Mouse (Mus musculus) liver, adult 2 months (tissue): Measurements from ENCODE around the gene Pde1b. TPM values are rescaled to one million over a fixed set of nuclear protein-coding genes. Genes with fewer than 3 reads are reported as not detected.

ENCODE experiments used
- DNase-seq: peaks from one replicate; pipeline ENCODE4 v3.0.0-alpha.2; 2011; ENCODE audit warnings: low read depth, low spot score; ENCODE audit errors: extremely low read depth
- H3K27ac ChIP-seq: fragments of 200-500 bp; replicated peaks from 2 replicates; pipeline ENCODE4 v1.5.1; 2012; ENCODE audit warnings: low read depth, mild to moderate bottlenecking, control low read depth, inconsistent platforms, low read length; ENCODE audit not compliant: insufficient read depth
- H3K27me3 ChIP-seq: fragments of 200-500 bp; 2 replicates; pipeline ENCODE4 v1.6.1; 2012; ENCODE audit warnings: mild to moderate bottlenecking, moderate library complexity, low read length, inconsistent platforms; ENCODE audit not compliant: control insufficient read depth, insufficient read depth
- H3K36me3 ChIP-seq: fragments of 200-500 bp; 2 replicates; pipeline ENCODE4 v1.6.1; 2012; ENCODE audit warnings: low read length, inconsistent platforms; ENCODE audit not compliant: control insufficient read depth, insufficient read depth
- H3K4me1 ChIP-seq: fragments of 200-500 bp; 2 replicates; pipeline ENCODE4 v1.6.1; 2011; ENCODE audit warnings: low read length; ENCODE audit not compliant: control insufficient read depth, insufficient read depth
- H3K4me3 ChIP-seq: fragments of 200-500 bp; 2 replicates; pipeline ENCODE4 v1.5.1; 2011; ENCODE audit warnings: low read depth, mild to moderate bottlenecking, control low read depth, low read length, moderate library complexity; ENCODE audit not compliant: insufficient read depth
- H3K79me2 ChIP-seq: fragments of 200-500 bp; 2 replicates; pipeline ENCODE4 v1.6.1; 2012; ENCODE audit warnings: inconsistent platforms, mild to moderate bottlenecking, low read length, moderate library complexity; ENCODE audit not compliant: control insufficient read depth, insufficient read depth
- H3K9ac ChIP-seq: fragments of 200-500 bp; 2 replicates; pipeline ENCODE4 v1.6.1; 2012; ENCODE audit warnings: low read depth, mild to moderate bottlenecking, control low read depth, inconsistent platforms, low read length
- CTCF ChIP-seq: fragments of 200-500 bp; IDR thresholded peaks from 2 replicates; pipeline ENCODE4 v1.5.1; 2011; ENCODE audit warnings: low read depth, low read length, control low read depth
- POLR2A ChIP-seq: fragments of 200-500 bp; IDR thresholded peaks from 2 replicates; pipeline ENCODE4 v1.6.1; 2011; ENCODE audit warnings: low read length, control low read depth; ENCODE audit not compliant: insufficient read depth; ENCODE audit errors: extremely low read depth
- WGBS: fragments of 180-500 bp; shearing (Covaris S2); methylation state at CpG from one replicate; pipeline ENCODE4 v1.1.7; 2018; 5-methylcytosine and 5-hydroxymethylcytosine counted together
- polyA plus RNA-seq: library from polyadenylated mRNA; depleted of rRNA; stranded (reverse); fragments of >200 nt; gene quantifications from 2 replicates; pipeline ENCODE4 v1.2.3, GENCODE M21; 2012
- total RNA-seq: library from RNA; depleted of rRNA; stranded (reverse); fragments of >200 nt; gene quantifications from 2 replicates; pipeline ENCODE4 v1.2.3, GENCODE M21; 2014

The Pde1b gene
- total and polyA plus RNA-seq, 2 experiments: 0.46 to 1.0 TPM

DNA sequence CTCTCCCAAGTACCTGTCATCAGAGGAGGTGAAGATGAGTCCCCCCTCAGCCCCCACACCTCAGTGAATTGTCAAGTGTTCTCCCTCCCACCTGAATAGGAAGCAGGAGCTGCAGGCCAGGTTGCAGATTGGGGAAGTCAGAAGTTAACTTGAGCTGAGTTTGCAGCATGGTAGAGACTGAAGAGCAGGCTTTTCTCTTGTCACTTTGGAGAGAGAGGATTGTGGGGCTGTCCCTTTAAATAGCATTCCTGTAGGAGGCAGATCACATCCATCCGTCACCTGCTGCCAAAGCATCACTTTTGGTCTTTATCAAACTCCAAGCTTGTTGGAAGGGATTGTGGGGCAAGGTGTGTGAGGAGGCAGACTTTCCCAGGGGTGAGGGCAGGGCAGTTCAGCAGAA is 2.1 kb upstream of the Pde1b start:
- TF ChIP-seq POLR2A (no peak), CTCF (no peak)
- Histone ChIP-seq H3K9ac (no peak overlapping the region), H3K4me1 (no peaks in the 10 kb centered on the region), H3K27me3 (peaks cover 4% of the 10 kb centered on the region; the same call in 1 of the 2 replicates), H3K4me3 (no peak overlapping the region), H3K27ac (no peak overlapping the region), H3K36me3 (no peaks in the 10 kb centered on the region), H3K79me2 (no peaks in the 10 kb centered on the region)
- 86% methylated on average over 1 of the region's 1 CpGs for WGBS
- DNase-seq: no peak

DNA sequence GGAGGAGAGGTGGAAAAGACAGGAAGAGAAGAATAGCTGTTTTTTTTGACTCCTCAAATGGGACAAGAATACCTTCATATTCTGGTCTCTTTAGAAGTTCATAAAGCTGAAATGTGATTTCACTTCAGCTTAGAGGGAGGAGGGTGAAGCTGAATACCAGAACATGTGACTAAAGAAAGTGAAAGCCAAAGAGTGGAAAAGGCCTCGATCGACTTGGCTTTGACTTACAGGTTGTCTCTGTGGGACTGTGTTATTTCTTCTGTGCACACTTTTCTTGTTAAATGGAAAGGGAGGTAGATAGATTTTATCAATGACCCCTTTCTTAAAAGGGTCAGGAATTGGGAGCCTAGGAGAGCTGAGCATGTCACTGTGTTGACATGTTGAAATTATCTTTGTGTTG is 1.6 kb upstream of the Pde1b start:
- Histone ChIP-seq H3K27ac (no peak overlapping the region), H3K4me1 (no peaks in the 10 kb centered on the region), H3K27me3 (peaks cover 4% of the 10 kb centered on the region; the same call in 1 of the 2 replicates), H3K9ac (no peak overlapping the region), H3K79me2 (no peaks in the 10 kb centered on the region), H3K4me3 (no peak overlapping the region), H3K36me3 (no peaks in the 10 kb centered on the region)
- TF ChIP-seq POLR2A: no peak
- TF ChIP-seq CTCF: no peak
- no peak for DNase-seq
- WGBS: 33% methylated on average over 2 of the region's 2 CpGs

DNA sequence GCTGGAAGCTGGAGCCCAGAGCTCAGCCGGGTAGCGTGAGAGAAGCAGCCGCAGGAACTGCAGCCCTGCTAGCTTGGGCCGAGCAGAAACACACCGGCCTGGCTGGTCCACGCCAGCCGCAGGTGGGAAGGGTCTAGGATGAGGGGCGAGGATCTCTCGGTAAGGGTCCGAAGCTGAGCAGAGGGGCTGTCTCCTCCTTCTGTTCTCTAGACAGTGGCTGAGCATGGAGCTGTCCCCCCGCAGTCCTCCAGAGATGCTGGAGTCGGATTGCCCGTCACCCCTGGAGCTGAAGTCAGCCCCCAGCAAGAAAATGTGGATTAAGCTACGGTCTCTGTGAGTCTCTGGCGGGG is 392 bp downstream of the Pde1b start:
- Histone ChIP-seq H3K4me1 (no peaks in the 10 kb centered on the region), H3K36me3 (no peaks in the 10 kb centered on the region), H3K27me3 (peaks cover 4% of the 10 kb centered on the region; the same call in 1 of the 2 replicates), H3K9ac (no peak overlapping the region), H3K79me2 (no peaks in the 10 kb centered on the region), H3K27ac (no peak overlapping the region), H3K4me3 (no peak overlapping the region)
- 10% methylated on average over 15 of the region's 15 CpGs for WGBS
- no peak for TF ChIP-seq CTCF
- TF ChIP-seq POLR2A: no peak
- no peak for DNase-seq

DNA sequence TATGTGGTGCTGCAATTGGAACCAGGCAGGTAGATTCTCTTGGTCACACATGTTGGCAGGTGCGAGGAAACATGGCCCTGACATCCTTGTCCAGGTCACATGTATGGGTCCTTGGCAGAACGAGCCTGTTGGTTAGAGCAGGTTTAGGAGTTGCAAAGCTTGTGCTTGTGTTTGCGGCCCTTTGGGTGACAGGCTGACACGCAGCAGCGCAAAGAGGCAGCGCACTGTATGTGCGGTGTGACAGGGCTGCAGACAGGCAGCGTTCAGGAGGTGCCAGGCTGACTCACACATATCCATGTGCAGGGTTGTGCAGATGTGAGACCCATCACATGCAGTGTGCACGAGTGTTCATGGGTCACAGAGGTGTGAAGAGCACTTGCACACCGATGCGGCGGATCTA is 826 bp downstream of the Pde1b start:
- WGBS: 38% methylated on average over 12 of the region's 12 CpGs
- H3K9ac ChIP-seq: no peak overlapping the region

DNA sequence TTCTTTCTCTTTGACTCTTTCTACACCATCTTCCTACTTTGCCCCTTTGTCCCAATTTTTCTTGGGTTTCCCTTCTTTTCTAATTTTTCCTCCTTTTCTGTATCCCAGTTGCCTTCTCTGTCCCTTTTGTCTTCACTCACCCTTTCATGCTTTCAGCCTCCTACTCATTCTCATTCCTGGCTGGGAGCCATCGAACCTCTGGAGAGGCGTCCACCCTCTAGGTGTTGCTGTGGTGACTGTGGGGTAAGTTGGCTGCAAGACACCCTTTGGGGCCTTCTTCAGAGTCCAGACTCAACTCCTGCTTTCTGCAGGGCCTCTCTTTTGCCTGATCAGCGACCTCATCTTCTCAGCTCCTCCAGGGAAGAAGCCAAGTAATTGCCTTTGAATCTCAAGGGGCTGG is 6.5 kb downstream of the Pde1b start:
- TF ChIP-seq POLR2A: no peak
- TF ChIP-seq CTCF: no peak
- 56% methylated on average over 3 of the region's 3 CpGs for WGBS
- Histone ChIP-seq H3K4me1 (peaks cover 4% of the 10 kb centered on the region; the same call in 1 of the 2 replicates), H3K27me3 (no peaks in the 10 kb centered on the region), H3K4me3 (no peak overlapping the region), H3K27ac (no peak overlapping the region), H3K9ac (no peak overlapping the region), H3K36me3 (no peaks in the 10 kb centered on the region), H3K79me2 (no peaks in the 10 kb centered on the region)
- no peak for DNase-seq

More for the DNA sequence above, 826 bp downstream of the Pde1b start:
- DNase-seq: no peak
- Histone ChIP-seq H3K27ac (no peak overlapping the region), H3K4me1 (no peaks in the 10 kb centered on the region), H3K79me2 (no peaks in the 10 kb centered on the region), H3K4me3 (no peak overlapping the region), H3K27me3 (peaks cover 4% of the 10 kb centered on the region; the same call in 1 of the 2 replicates), H3K36me3 (no peaks in the 10 kb centered on the region)
- TF ChIP-seq CTCF (no peak), POLR2A (no peak)

DNA sequence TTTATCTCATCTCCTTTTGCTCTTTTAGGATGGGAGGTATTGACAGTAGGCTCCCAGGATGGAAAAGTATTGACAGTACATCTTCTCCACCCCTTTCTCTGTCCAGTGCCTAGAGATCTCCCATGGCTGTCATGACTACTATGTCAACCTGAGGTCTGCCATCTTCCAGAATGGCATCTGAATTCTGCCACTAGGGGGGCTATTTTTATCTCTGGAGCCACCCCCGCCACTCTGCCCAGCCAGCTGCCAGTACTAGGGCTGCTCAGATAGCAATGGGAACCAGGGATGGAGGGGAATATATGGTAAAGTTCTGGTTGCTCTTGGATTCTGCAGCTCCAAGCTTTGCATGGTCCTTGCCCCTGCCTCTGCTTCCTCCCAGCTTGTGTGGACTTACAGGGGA is 8.8 kb downstream of the Pde1b start:
- WGBS: 48% methylated on average over 1 of the region's 1 CpGs
- peaks cover 4% of the 10 kb centered on the region; the same call in 1 of the 2 replicates for H3K4me1 ChIP-seq
- H3K27me3 ChIP-seq: no peaks in the 10 kb centered on the region
- H3K4me3 ChIP-seq: no peak overlapping the region
- no peaks in the 10 kb centered on the region for H3K36me3 ChIP-seq
- no peak for DNase-seq
- H3K79me2 ChIP-seq: no peaks in the 10 kb centered on the region
- no peak overlapping the region for H3K9ac ChIP-seq
- TF ChIP-seq CTCF: no peak
- no peak for TF ChIP-seq POLR2A
- no peak overlapping the region for H3K27ac ChIP-seq
